Mouse (Mus musculus) myocyte (in vitro differentiated cells): ENCODE results near the gene 9330182L06Rik. TPM values are rescaled to one million over a fixed set of nuclear protein-coding genes. Genes with fewer than 3 reads are reported as not detected.

Experiments used
- H3K27me3 ChIP-seq: one replicate; pipeline ENCODE4 v1.6.1; 2011; ENCODE audit not compliant: control insufficient read depth, insufficient read depth, insufficient read length
- H3K36me3 ChIP-seq: one replicate; pipeline ENCODE4 v1.6.1; 2011; ENCODE audit not compliant: control insufficient read depth, insufficient read depth
- H3K4me2 ChIP-seq: one replicate; pipeline ENCODE4 v1.6.1; 2011; ENCODE audit warnings: low read depth, control low read depth
- H3K4me3 ChIP-seq: one replicate; pipeline ENCODE4 v1.5.1; 2011; ENCODE audit warnings: mild to moderate bottlenecking, control low read depth, moderate library complexity
- H3K79me2 ChIP-seq: one replicate; pipeline ENCODE4 v1.6.1; 2011; ENCODE audit not compliant: control insufficient read depth, insufficient read depth
- H3ac ChIP-seq: one replicate; pipeline ENCODE4 v1.6.1; 2011; ENCODE audit not compliant: control insufficient read depth, insufficient read length
- CEBPB ChIP-seq: IDR thresholded peaks from 2 replicates; pipeline ENCODE4 v1.6.1; 2011; ENCODE audit warnings: mild to moderate bottlenecking, moderate library complexity; ENCODE audit not compliant: poor library complexity, insufficient read depth, severe bottlenecking
- E2F4 ChIP-seq: IDR thresholded peaks from one replicate; pipeline ENCODE4 v1.6.1; 2011; ENCODE audit warnings: mild to moderate bottlenecking, control low read depth, moderate library complexity; ENCODE audit not compliant: insufficient read depth
- MAX ChIP-seq: IDR thresholded peaks from one replicate; pipeline ENCODE4 v1.6.1; 2011; ENCODE audit warnings: low read depth, mild to moderate bottlenecking, control low read depth
- MYOD1 ChIP-seq, 3 experiments: IDR thresholded peaks; one replicate each; pipeline ENCODE4 v1.6.1; 2011; ENCODE audit warnings: control low read depth in 2 of 3, low read depth in 2 of 3, mild to moderate bottlenecking in 2 of 3, moderate library complexity in 1 of 3; ENCODE audit not compliant: insufficient read length in 2 of 3, control insufficient read depth in 1 of 3
- MYOG ChIP-seq, 3 experiments: IDR thresholded peaks; one replicate each; pipeline ENCODE4 v1.6.1; 2011; ENCODE audit warnings: control low read depth in 2 of 3, low read depth in 2 of 3, mild to moderate bottlenecking in 2 of 3; ENCODE audit not compliant: insufficient read length in 2 of 3, control insufficient read depth in 1 of 3, insufficient read depth in 1 of 3
- POLR2A ChIP-seq: IDR thresholded peaks from one replicate; pipeline ENCODE4 v1.6.1; 2011; ENCODE audit warnings: low read depth, mild to moderate bottlenecking, control low read depth, moderate library complexity; ENCODE audit not compliant: insufficient read length
- POLR2AphosphoS2 ChIP-seq: IDR thresholded peaks from one replicate; pipeline ENCODE4 v1.6.1; 2011; ENCODE audit warnings: low read depth, control low read depth; ENCODE audit not compliant: insufficient read length
- REST ChIP-seq: IDR thresholded peaks from one replicate; pipeline ENCODE4 v1.6.1; 2011; ENCODE audit warnings: mild to moderate bottlenecking, control low read depth, moderate library complexity; ENCODE audit not compliant: insufficient read depth, insufficient read length
- SRF ChIP-seq: IDR thresholded peaks from one replicate; pipeline ENCODE4 v1.6.1; 2011; ENCODE audit warnings: low read depth; ENCODE audit not compliant: control insufficient read depth, insufficient read length
- TCF12 ChIP-seq: IDR thresholded peaks from one replicate; pipeline ENCODE4 v1.6.1; 2011; ENCODE audit warnings: mild to moderate bottlenecking, control low read depth; ENCODE audit not compliant: poor library complexity, insufficient read depth, severe bottlenecking
- TCF3 ChIP-seq: IDR thresholded peaks from one replicate; pipeline ENCODE4 v1.6.1; 2011; ENCODE audit warnings: low read depth, control low read depth; ENCODE audit not compliant: insufficient read length
- USF1 ChIP-seq: IDR thresholded peaks from one replicate; pipeline ENCODE4 v1.6.1; 2011; ENCODE audit warnings: low read depth, mild to moderate bottlenecking, control low read depth, moderate library complexity
- polyA plus RNA-seq: library from polyadenylated mRNA; unstranded; fragments of >200 nt; fragmentation: generic; extraction: Trizol; gene quantifications from one replicate; pipeline ENCODE4 v1.2.1, GENCODE M21; 2012; ENCODE audit warnings: missing spikeins

Gene 9330182L06Rik
- polyA plus RNA-seq, 1 experiment: not detected

- no peak overlapping the region for H3K4me2 ChIP-seq
- no peaks in the 10 kb centered on the region for H3K79me2 ChIP-seq
- H3K36me3 ChIP-seq: no peaks in the 10 kb centered on the region
- TF ChIP-seq USF1 (no peak), MYOG (IDR thresholded peaks at IDR 0.05; ENCODE audit: control insufficient read depth in 1 of 3, insufficient read depth in 1 of 3, insufficient read length in 2 of 3, low read depth in 2 of 3) (no peak), POLR2A (no peak), MYOD1 (IDR thresholded peaks at IDR 0.05; ENCODE audit: control insufficient read depth in 1 of 3, insufficient read length in 2 of 3, low read depth in 2 of 3) (no peak), POLR2AphosphoS2 (no peak), SRF (no peak), MAX (no peak), CEBPB (no peak), E2F4 (no peak), TCF12 (no peak)
- no peaks in the 10 kb centered on the region for H3K27me3 ChIP-seq
- no peak overlapping the region for H3ac ChIP-seq
- no peak overlapping the region for H3K4me3 ChIP-seq
Measured at GRCm38 (mm10) chr5:9346510-9346909, 80.6 kb downstream of the 9330182L06Rik start.

GRCm38 (mm10) chr5:9352163-9352562, 86.2 kb downstream of the 9330182L06Rik start:
- no peak overlapping the region for H3ac ChIP-seq
- no peaks in the 10 kb centered on the region for H3K27me3 ChIP-seq
- no peak overlapping the region for H3K4me2 ChIP-seq
- no peaks in the 10 kb centered on the region for H3K36me3 ChIP-seq
- H3K4me3 ChIP-seq: no peak overlapping the region
- no peak for TF ChIP-seq TCF12
- TF ChIP-seq POLR2A: no peak
- TF ChIP-seq TCF3: no peak
- TF ChIP-seq MAX: no peak
- TF ChIP-seq USF1: no peak
- H3K79me2 ChIP-seq: no peaks in the 10 kb centered on the region

GRCm38 (mm10) chr5:9352646-9353045, 86.7 kb downstream of the 9330182L06Rik start:
- Histone ChIP-seq H3K4me3 (no peak overlapping the region), H3K4me2 (no peak overlapping the region), H3ac (no peak overlapping the region), H3K36me3 (no peaks in the 10 kb centered on the region), H3K27me3 (no peaks in the 10 kb centered on the region), H3K79me2 (no peaks in the 10 kb centered on the region)
- TF ChIP-seq E2F4 (no peak), MYOD1 (IDR thresholded peaks at IDR 0.05; ENCODE audit: control insufficient read depth in 1 of 3, insufficient read length in 2 of 3, low read depth in 2 of 3) (no peak), USF1 (no peak), TCF3 (no peak), POLR2AphosphoS2 (no peak), TCF12 (no peak), MYOG (IDR thresholded peaks at IDR 0.05; ENCODE audit: control insufficient read depth in 1 of 3, insufficient read depth in 1 of 3, insufficient read length in 2 of 3, low read depth in 2 of 3) (no peak), MAX (no peak)

- Histone ChIP-seq H3K79me2 (no peaks in the 10 kb centered on the region), H3K4me3 (no peak overlapping the region), H3K36me3 (no peaks in the 10 kb centered on the region), H3K27me3 (no peaks in the 10 kb centered on the region), H3ac (no peak overlapping the region), H3K4me2 (no peak overlapping the region)
- no peak for TF ChIP-seq MAX
- TF ChIP-seq CEBPB: no peak
- TF ChIP-seq REST: no peak
- no peak for TF ChIP-seq TCF12
- TF ChIP-seq MYOD1 (IDR thresholded peaks at IDR 0.05; ENCODE audit: control insufficient read depth in 1 of 3, insufficient read length in 2 of 3, low read depth in 2 of 3): no peak
- TF ChIP-seq E2F4: no peak
- TF ChIP-seq USF1: no peak
- no peak for TF ChIP-seq SRF
- no peak for TF ChIP-seq TCF3
- no peak for TF ChIP-seq POLR2A
- TF ChIP-seq MYOG (IDR thresholded peaks at IDR 0.05; ENCODE audit: control insufficient read depth in 1 of 3, insufficient read depth in 1 of 3, insufficient read length in 2 of 3, low read depth in 2 of 3): no peak
- no peak for TF ChIP-seq POLR2AphosphoS2
Measured at GRCm38 (mm10) chr5:9354257-9354656, 88.3 kb downstream of the 9330182L06Rik start.

GRCm38 (mm10) chr5:9358076-9358475, 92.2 kb downstream of the 9330182L06Rik start:
- Histone ChIP-seq H3K36me3 (no peaks in the 10 kb centered on the region), H3ac (no peak overlapping the region), H3K79me2 (no peaks in the 10 kb centered on the region), H3K4me3 (no peak overlapping the region), H3K27me3 (no peaks in the 10 kb centered on the region), H3K4me2 (no peak overlapping the region)
- TF ChIP-seq TCF12 (no peak), POLR2A (no peak), MYOD1 (IDR thresholded peaks at IDR 0.05; ENCODE audit: control insufficient read depth in 1 of 3, insufficient read length in 2 of 3, low read depth in 2 of 3) (no peak), MAX (no peak), TCF3 (no peak), E2F4 (no peak), REST (no peak), POLR2AphosphoS2 (no peak), CEBPB (no peak), MYOG (IDR thresholded peaks at IDR 0.05; ENCODE audit: control insufficient read depth in 1 of 3, insufficient read depth in 1 of 3, insufficient read length in 2 of 3, low read depth in 2 of 3) (no peak), SRF (no peak), USF1 (no peak)
